Mouse (Mus musculus) 3T3-L1 (cell line): ENCODE results near the gene Gnb5.
A peak's percentile ranks its signal among the peaks of the same experiment; 100 is the strongest.

ENCODE experiments used
- DNase-seq: peaks from one replicate; pipeline ENCODE4 v3.0.0-alpha.2; 2015; ENCODE audit warnings: low read depth, low spot score

Gnb5 gene

GRCm38 (mm10) chr9:75306126-75306898 lies at the start of gene Gnb5:
Gene Gnb5 (plus strand): TSS chr9:75306288.
- no peak for DNase-seq

- DNase-seq, result no peak
Measured at GRCm38 (mm10) chr9:75258792-75259191, 47.3 kb upstream of the Gnb5 start.

DNA sequence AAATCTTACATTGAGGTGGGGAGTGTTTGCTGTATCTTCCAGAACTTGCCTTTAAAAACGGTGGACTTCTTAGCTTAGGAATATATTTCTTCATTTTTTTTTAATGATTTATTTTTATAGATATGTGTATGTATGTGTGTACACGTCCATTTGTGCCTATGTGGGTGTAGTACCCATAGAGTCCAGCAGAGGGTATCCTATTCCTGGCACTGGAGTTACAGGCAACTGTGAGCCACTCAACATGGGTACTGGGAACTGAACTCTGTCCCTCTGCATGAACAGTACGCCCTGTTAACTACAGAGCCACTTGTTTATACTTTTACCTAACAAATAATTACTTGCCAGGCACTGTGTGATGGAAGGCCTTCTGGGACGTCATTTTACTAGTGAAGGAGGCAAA lies 46.4 kb upstream of the Gnb5 start:
- no peak for DNase-seq

GRCm38 (mm10) chr9:75261332-75261872 lies 44.7 kb upstream of the Gnb5 start:
- DNase-seq, result no peak

GRCm38 (mm10) chr9:75262235-75262826 lies 43.8 kb upstream of the Gnb5 start:
- DNase-seq, result peak; percentile 35

- peak; percentile 88 for DNase-seq
Measured at GRCm38 (mm10) chr9:75264008-75264718, 41.9 kb upstream of the Gnb5 start.

- DNase-seq, result no peak
Measured at GRCm38 (mm10) chr9:75267147-75267546, 38.9 kb upstream of the Gnb5 start.

DNA sequence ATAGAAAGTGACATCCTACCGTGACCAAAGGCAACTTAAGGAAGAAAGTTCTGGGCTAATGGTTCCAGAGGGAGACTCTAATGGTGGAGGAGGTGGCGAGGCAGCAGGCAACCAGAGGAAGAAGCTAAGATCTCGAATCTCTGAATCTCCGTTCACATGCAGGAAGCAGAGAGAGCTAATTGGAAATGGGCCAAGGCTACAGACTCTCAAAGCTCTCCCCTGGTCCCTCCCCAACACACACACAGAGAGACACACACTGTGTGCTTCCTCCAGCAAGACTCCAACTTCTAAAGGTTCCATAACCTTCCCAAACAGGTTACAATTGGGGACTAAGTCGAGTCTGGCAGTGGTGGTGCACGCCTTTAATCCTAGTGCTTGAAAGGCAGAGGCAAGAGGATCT lies 35.7 kb upstream of the Gnb5 start:
- no peak for DNase-seq

DNA sequence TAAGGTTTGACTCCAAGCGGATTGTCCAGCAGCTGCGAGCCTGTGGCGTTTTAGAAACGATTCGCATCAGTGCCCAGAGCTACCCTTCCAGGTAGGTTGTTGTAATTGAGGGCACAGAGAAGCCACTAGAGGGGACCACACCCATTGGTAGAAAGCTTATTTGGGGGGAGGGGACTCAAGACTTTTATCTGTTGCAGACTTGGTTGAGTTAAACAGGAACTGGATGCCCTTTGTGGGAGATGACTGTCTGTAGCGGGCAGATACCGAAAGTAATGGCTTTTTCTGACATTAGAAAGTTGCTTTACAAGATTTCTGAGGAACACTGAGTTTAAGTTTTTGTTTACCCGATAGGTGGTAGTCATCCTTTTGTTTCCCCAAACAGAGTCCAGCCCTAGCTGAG lies 34.5 kb upstream of the Gnb5 start:
- DNase-seq, result no peak

GRCm38 (mm10) chr9:75273646-75274045 lies 32.4 kb upstream of the Gnb5 start:
- no peak for DNase-seq

DNA sequence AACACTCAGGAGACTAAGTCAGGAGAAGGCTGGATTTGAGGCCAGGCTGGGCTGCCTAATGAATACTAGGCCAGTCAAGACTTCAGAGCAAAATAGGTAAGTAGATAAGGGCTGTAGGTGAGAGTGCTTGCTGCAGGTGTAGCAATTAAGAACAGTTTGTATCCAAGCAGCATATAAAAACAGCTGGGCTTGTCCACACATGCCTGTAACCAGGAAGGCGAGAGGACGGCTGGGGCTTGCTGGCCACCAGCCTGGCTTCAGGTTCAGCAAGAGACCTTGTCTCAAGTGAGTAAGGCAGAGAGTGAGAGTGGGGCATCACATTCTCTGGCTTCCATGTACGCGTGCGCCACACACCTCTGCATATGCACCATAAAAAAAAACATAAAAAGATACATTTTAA lies 31.6 kb upstream of the Gnb5 start:
- DNase-seq, result no peak

DNA sequence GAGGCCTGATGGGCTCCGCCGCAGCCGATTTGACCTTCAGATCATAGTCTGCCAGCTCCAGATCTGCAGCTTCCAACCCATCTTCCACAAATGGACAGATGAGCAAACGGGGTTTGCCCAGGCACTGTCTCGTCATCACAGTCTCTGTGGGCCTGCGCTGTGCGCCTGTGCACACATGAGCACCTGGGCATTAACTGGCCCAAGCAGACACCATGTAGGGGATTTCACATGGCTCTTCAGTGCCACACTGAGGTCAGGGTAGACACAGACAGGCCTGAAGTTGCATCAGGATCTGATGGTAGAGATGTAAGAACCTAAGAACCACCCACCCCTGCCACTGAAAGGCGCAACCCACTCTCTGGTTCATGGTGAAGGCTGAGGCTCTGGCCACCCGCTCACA lies 31.0 kb upstream of the Gnb5 start:
- peak; percentile 25 for DNase-seq

DNA sequence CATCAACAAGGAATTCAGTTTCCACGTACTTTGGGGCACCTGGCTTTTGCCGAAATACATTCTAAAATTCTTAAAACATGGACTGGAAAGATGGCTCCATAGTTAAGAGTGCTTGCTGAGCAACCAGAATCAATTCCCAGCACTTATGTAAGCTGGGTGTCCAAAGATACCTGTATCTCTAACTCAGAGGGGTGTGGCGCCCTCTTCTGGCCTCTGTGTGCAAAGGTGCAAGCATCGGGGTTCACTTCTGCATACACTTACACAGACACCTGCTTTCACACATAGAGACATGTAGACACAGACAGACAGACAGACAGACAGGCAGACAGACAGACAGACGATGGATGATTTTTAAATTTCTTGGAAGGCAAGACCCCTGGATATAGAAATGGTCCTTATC lies 25.3 kb upstream of the Gnb5 start:
- DNase-seq, result peak; percentile 29

- no peak for DNase-seq
Measured at GRCm38 (mm10) chr9:75282179-75282578, 23.9 kb upstream of the Gnb5 start.

DNA sequence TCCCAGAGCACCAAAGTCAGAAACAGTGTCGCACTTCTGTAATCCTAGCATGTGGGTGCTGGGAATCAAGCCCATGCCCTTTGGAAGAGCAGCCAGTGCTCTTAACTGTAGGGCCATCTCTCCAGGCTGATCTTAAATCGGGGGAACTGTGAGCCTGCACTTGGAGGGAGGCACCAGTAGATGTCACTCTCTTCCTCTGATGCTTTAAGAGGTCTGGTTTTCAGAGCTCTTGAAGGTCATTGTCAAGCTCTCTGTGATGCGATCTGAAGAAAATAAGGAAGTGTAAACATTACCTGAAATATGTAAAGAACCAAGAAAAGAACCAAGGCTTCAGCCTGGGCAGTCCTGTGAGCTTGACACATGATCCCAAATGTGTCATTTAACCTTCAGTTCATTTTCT lies 23.3 kb upstream of the Gnb5 start:
- DNase-seq, result peak; percentile 88

DNA sequence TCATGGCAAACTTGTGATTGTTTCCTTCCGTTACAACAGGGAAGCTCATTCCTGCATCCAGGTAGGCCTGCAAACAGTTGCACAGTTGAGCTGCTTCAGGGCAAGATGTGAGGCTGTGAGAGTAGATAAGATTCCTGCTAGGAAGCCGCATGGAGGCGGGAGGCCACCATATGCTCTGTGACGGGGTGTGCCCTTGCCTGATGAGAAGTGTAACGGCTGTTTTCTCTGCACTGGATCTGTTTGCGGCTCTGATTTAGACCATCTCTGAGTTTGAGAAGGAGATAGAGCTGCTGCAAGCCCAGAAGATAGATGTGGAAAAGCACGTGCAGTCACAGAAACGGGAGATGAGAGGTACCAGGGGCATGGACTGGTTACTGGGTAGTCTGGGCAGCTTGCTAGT lies 22.5 kb upstream of the Gnb5 start:
- DNase-seq, result no peak

- no peak for DNase-seq
Measured at GRCm38 (mm10) chr9:75285363-75285762, 20.7 kb upstream of the Gnb5 start.

DNA sequence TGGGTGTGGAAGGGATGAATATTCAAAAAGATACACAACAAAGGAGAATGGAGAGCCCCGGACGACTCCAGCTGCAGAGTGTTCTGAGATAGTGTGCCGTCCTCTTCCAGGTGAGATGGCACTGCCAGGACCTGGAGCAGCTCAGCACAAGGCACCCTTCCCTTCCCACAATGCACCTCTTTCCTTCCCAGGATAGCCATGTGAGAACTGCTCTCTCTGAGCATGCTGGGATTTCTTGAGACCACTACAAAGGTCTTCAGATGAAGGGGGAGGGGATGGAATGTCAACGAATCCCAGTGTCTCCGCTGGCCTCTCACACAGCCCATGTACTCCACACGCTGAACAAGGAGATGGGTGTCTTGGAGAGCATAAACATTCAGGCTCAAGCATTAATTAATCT lies 18.5 kb upstream of the Gnb5 start:
- DNase-seq, result no peak

GRCm38 (mm10) chr9:75289545-75289944 lies 16.5 kb upstream of the Gnb5 start:
- DNase-seq, result peak; percentile 58

- DNase-seq, result peak; percentile 47
Measured at GRCm38 (mm10) chr9:75299342-75299741, 6.7 kb upstream of the Gnb5 start.

- DNase-seq, result no peak
Measured at GRCm38 (mm10) chr9:75303033-75303432, 3.1 kb upstream of the Gnb5 start.

GRCm38 (mm10) chr9:75303701-75304261 lies 2.3 kb upstream of the Gnb5 start:
- no peak for DNase-seq
